Mouse (Mus musculus): ENCODE results near the gene Fshb. TPM values are rescaled to one million over a fixed set of nuclear protein-coding genes. Genes with fewer than 3 reads are reported as not detected.

Gene Fshb
- not detected in 2 replicates for polyA plus RNA-seq (2012)

GRCm38 (mm10) chr2:107059556-107059955 lies at the start of gene Fshb:
Gene Fshb (minus strand): TSS chr2:107059656.

Other genes starting within 250 kb of the Fshb start
- 4.4 and 6.4 TPM in 2 replicates for gene Arl14ep, start 85.2 kb downstream of the Fshb start, polyA plus RNA-seq (2012)
- gene Kcna4, start 231.0 kb upstream of the Fshb start, polyA plus RNA-seq (2012), result not detected in 2 replicates

All from megakaryocyte-erythroid progenitor cell, adult 5 weeks (primary cell).